Mouse (Mus musculus) ovary, adult 18-20 months (tissue): ENCODE results near the gene Olfr671.
"Not testable (repeated sequence)": the region's sequence is repeated elsewhere in the genome, so short reads cannot be mapped to it uniquely, and the experiment has no call there.

Experiments used
- DNase-seq: peaks from one replicate; pipeline ENCODE4 v3.0.0; 2022; ENCODE audit warnings: low spot score, mixed read lengths

Olfr671 gene

DNA sequence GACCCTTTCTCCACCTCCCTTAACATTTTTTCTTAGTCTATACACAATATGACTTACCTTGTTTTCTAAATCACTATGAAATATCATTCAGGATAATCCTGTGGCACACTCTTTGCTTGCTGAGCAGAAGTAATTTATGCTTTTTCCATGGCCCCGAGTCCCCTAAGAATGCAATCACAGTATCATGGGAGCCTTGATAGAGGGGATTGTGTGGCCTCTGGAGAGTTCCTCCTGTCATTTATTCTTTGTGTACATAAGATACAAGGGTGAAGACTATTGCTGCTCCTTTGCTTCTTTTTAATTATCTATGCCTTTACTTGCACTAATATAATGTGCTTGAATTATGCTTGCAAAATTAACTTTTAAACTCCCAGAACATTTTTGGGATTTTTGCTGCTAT is at the start of gene Olfr671:
TSS of gene Olfr671 (minus strand) at position 101 of the 400 bp plus-strand sequence.
- DNase-seq = no peak

DNA sequence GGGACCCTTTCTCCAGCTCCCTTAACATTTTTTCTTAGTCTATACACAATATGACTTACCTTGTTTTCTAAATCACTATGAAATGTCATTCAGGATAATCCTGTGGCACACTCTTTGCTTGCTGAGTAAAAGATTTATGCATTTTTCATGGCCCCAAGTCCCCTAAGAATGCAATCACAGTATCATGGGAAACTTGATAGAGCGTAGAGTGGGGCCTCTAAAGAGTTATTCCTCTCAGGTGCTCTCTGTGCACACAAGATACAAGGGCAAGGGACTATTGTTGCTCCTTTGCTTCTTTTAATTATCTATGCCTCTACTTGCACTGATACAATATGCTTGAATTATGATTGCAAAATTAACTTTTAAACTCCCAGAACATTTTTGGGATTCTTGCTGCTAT is 49.4 kb upstream of the Olfr671 start, which contains the start of gene Olfr675:
TSS of gene Olfr675 (minus strand) at position 101 of the 400 bp plus-strand sequence.
- no peak for DNase-seq

GRCm38 (mm10) chr7:105022530-105022929 is 43.6 kb upstream of the Olfr671 start:
- no peak for DNase-seq

- DNase-seq = no peak
These were observed 23.0 kb upstream of the Olfr671 start, which contains the start of gene Olfr672 for GRCm38 (mm10) chr7:105001929-105002328. Olfr672 (minus strand) TSS chr7:105002029.

- DNase-seq = not testable (repeated sequence)
These were observed 6.4 kb downstream of the Olfr671 start for GRCm38 (mm10) chr7:104972507-104972906.

DNA sequence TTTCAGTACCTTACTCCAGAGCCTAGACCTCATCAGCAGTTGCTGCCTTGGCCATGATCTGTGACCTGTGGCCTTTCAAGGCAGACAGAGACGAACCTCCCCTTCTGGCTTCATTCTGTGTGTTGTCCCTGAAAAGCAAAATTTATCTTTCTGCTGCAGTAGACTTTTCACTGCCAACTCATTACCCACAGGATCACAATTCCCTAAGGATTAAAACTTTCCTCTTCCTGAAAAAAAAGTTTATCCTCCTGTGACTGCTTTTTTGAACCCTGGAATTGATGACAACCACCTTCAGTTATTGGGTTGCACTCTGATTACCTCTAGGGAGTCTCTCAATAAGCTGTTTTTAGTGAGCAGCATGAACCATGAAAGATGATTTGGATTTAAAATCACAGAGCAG is 16.4 kb downstream of the Olfr671 start, which contains the start of gene Olfr670:
TSS of gene Olfr670 (minus strand) at position 101 of the 400 bp plus-strand sequence.
- no peak for DNase-seq

GRCm38 (mm10) chr7:104950234-104950633 is 28.7 kb downstream of the Olfr671 start:
- not testable (repeated sequence) for DNase-seq

DNA sequence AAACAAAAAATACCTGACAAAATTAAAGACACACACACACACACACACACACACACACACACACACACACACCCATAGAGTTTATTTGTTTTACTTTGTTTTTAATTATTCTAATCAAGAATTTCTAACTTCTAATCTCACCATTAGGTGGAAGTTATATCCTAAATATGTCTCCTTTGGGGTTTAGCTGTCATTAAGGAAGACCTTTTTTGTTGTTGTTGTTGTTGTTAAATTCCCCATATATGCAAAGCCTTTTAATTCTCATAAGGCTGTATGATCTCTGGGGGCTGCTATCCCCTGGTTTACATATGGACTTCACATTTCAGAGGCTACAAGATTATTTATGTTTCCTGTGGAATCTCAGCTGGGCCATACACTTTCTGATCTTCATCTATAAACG is 45.0 kb downstream of the Olfr671 start, which contains the start of gene Olfr669:
TSS of gene Olfr669 (plus strand) at position 301 of the 400 bp plus-strand sequence.
- no peak for DNase-seq

- DNase-seq = no peak
These were observed 51.0 kb downstream of the Olfr671 start, which contains the start of gene Olfr668 for GRCm38 (mm10) chr7:104927957-104928356. Olfr668 (minus strand) TSS chr7:104928057.
